Mouse (Mus musculus) intestine, postnatal 0 days (tissue): ENCODE measurements around the gene Cyth1. TPM values are rescaled to one million over a fixed set of nuclear protein-coding genes. Genes with fewer than 3 reads are reported as not detected.

Source experiments
- ATAC-seq: fragments of 200-750 bp; cut with Nextera tagmentation; 2 replicates; pipeline ENCODE4 v1.8.0; 2017; ENCODE audit warnings: mild to moderate bottlenecking, moderate TSS enrichment, moderate library complexity
- H3K27ac ChIP-seq: fragments of 300-500 bp; sonication (generic); 2 replicates; pipeline ENCODE4 v1.5.1; 2014; ENCODE audit warnings: mild to moderate bottlenecking, low read depth, low read length, moderate library complexity
- H3K27me3 ChIP-seq: fragments of 300-500 bp; sonication (generic); replicated peaks from 2 replicates; pipeline ENCODE4 v1.6.1; 2014; ENCODE audit warnings: low read length, mixed read lengths; ENCODE audit not compliant: control insufficient read depth, insufficient read depth
- H3K36me3 ChIP-seq: fragments of 300-500 bp; sonication (generic); 2 replicates; pipeline ENCODE4 v1.6.1; 2014; ENCODE audit warnings: mild to moderate bottlenecking, moderate library complexity; ENCODE audit not compliant: control insufficient read depth, insufficient read depth
- H3K4me1 ChIP-seq: fragments of 300-500 bp; sonication (generic); replicated peaks from 2 replicates; pipeline ENCODE4 v1.6.1; 2014; ENCODE audit warnings: antibody characterized with exemption, low read length, mixed read lengths; ENCODE audit not compliant: control insufficient read depth, insufficient read depth
- H3K4me2 ChIP-seq: fragments of 300-500 bp; sonication (generic); replicated peaks from 2 replicates; pipeline ENCODE4 v1.6.1; 2014; ENCODE audit warnings: low read depth, mild to moderate bottlenecking, moderate library complexity
- H3K4me3 ChIP-seq: fragments of 300-500 bp; sonication (generic); 2 replicates; pipeline ENCODE4 v1.5.1; 2014; ENCODE audit warnings: low read depth, low read length
- H3K9ac ChIP-seq: fragments of 300-500 bp; sonication (generic); 2 replicates; pipeline ENCODE4 v1.6.1; 2014; ENCODE audit warnings: mild to moderate bottlenecking, low read depth, low read length
- H3K9me3 ChIP-seq: fragments of 300-500 bp; sonication (generic); 2 replicates; pipeline ENCODE4 v1.6.1; 2016; ENCODE audit warnings: mixed run types; ENCODE audit not compliant: control insufficient read depth
- CTCF ChIP-seq: sonication (generic); IDR thresholded peaks from 2 replicates; pipeline ENCODE4 v1.5.1; 2016; ENCODE audit warnings: low read depth, mild to moderate bottlenecking, control low read depth, antibody characterized with exemption, moderate library complexity
- WGBS: fragments of 180-500 bp; shearing (Covaris S2); extraction: QIAGEN DNeasy Blood & Tissue Kit; methylation state at CpG from one replicate; pipeline ENCODE4 v1.1.7; 2014; 5-methylcytosine and 5-hydroxymethylcytosine counted together
- polyA plus RNA-seq: library from polyadenylated mRNA; unstranded; fragments of >200 nt; fragmentation: Nextera tagmentation; extraction: Ambion mirVana; gene quantifications from 2 replicates; pipeline ENCODE4 v1.2.1, GENCODE M21; 2015

The Cyth1 gene
- polyA plus RNA-seq, 1 experiment from 2014 or later: 10.9 TPM

- Histone ChIP-seq H3K36me3 (peaks cover 63% of the 10 kb centered on the region), H3K9ac (no peak overlapping the region), H3K9me3 (no peaks in the 10 kb centered on the region), H3K4me2 (no peak overlapping the region), H3K27ac (no peak overlapping the region), H3K4me3 (no peak overlapping the region), H3K27me3 (no peaks in the 10 kb centered on the region), H3K4me1 (no peaks in the 10 kb centered on the region)
- 64% methylated on average over 11 of the region's 11 CpGs for WGBS
- no peak for ATAC-seq
- TF ChIP-seq CTCF: peak; percentile 55
These were observed 82.7 kb downstream of the Cyth1 start for GRCm38 (mm10) chr11:118165681-118166080.

- Histone ChIP-seq H3K36me3 (peaks cover 54% of the 10 kb centered on the region), H3K27ac (no peak overlapping the region)
- no peak for TF ChIP-seq CTCF
These were observed 83.8 kb downstream of the Cyth1 start for GRCm38 (mm10) chr11:118164566-118164965.

GRCm38 (mm10) chr11:118162245-118162644 lies 86.1 kb downstream of the Cyth1 start:
- WGBS: 67% methylated on average over 10 of the region's 10 CpGs
- H3K9ac ChIP-seq: no peak overlapping the region
- no peaks in the 10 kb centered on the region for H3K27me3 ChIP-seq
- peaks cover 36% of the 10 kb centered on the region for H3K36me3 ChIP-seq
- no peaks in the 10 kb centered on the region for H3K4me1 ChIP-seq
- H3K9me3 ChIP-seq: no peaks in the 10 kb centered on the region
- TF ChIP-seq CTCF: no peak
- H3K4me3 ChIP-seq: no peak overlapping the region
- ATAC-seq: no peak
- no peak overlapping the region for H3K27ac ChIP-seq
- H3K4me2 ChIP-seq: no peak overlapping the region

More at GRCm38 (mm10) chr11:118164566-118164965, 83.8 kb downstream of the Cyth1 start:
- H3K4me1 ChIP-seq: no peaks in the 10 kb centered on the region
- H3K4me3 ChIP-seq: no peak overlapping the region
- no peak overlapping the region for H3K4me2 ChIP-seq
- H3K9ac ChIP-seq: no peak overlapping the region
- no peak for ATAC-seq
- H3K27me3 ChIP-seq: no peaks in the 10 kb centered on the region
- 87% methylated on average over 8 of the region's 8 CpGs for WGBS
- H3K9me3 ChIP-seq: no peaks in the 10 kb centered on the region

GRCm38 (mm10) chr11:118161240-118161639 lies 87.2 kb downstream of the Cyth1 start:
- Histone ChIP-seq H3K4me2 (no peak overlapping the region), H3K9ac (no peak overlapping the region), H3K36me3 (peaks cover 26% of the 10 kb centered on the region), H3K4me1 (no peaks in the 10 kb centered on the region), H3K27me3 (no peaks in the 10 kb centered on the region), H3K4me3 (no peak overlapping the region), H3K9me3 (no peaks in the 10 kb centered on the region), H3K27ac (no peak overlapping the region)
- ATAC-seq: no peak
- WGBS: 67% methylated on average over 6 of the region's 6 CpGs
- TF ChIP-seq CTCF: no peak

- Histone ChIP-seq H3K4me3 (no peak overlapping the region), H3K9ac (no peak overlapping the region), H3K4me2 (no peak overlapping the region), H3K4me1 (no peaks in the 10 kb centered on the region), H3K9me3 (no peaks in the 10 kb centered on the region), H3K36me3 (peaks cover 22% of the 10 kb centered on the region), H3K27ac (no peak overlapping the region), H3K27me3 (no peaks in the 10 kb centered on the region)
- TF ChIP-seq CTCF: no peak
- 73% methylated on average over 2 of the region's 2 CpGs for WGBS
- ATAC-seq: no peak
These were observed 87.6 kb downstream of the Cyth1 start for GRCm38 (mm10) chr11:118160763-118161162.

- no peaks in the 10 kb centered on the region for H3K4me1 ChIP-seq
- no peak overlapping the region for H3K4me3 ChIP-seq
- H3K27me3 ChIP-seq: no peaks in the 10 kb centered on the region
- no peak overlapping the region for H3K4me2 ChIP-seq
- no peak overlapping the region for H3K27ac ChIP-seq
- peaks cover 5% of the 10 kb centered on the region for H3K36me3 ChIP-seq
- no peak for TF ChIP-seq CTCF
- no peaks in the 10 kb centered on the region for H3K9me3 ChIP-seq
- no peak for ATAC-seq
- H3K9ac ChIP-seq: no peak overlapping the region
- 48% methylated on average over 4 of the region's 4 CpGs for WGBS
These were observed 89.6 kb downstream of the Cyth1 start for GRCm38 (mm10) chr11:118158753-118159152.
